Mouse (Mus musculus): ENCODE data around the gene Car2. TPM values are rescaled to one million over a fixed set of nuclear protein-coding genes. Genes with fewer than 3 reads are reported as not detected.

Car2 gene
- polyA plus RNA-seq, 1 experiment from 2014 or later = 358 TPM

DNA sequence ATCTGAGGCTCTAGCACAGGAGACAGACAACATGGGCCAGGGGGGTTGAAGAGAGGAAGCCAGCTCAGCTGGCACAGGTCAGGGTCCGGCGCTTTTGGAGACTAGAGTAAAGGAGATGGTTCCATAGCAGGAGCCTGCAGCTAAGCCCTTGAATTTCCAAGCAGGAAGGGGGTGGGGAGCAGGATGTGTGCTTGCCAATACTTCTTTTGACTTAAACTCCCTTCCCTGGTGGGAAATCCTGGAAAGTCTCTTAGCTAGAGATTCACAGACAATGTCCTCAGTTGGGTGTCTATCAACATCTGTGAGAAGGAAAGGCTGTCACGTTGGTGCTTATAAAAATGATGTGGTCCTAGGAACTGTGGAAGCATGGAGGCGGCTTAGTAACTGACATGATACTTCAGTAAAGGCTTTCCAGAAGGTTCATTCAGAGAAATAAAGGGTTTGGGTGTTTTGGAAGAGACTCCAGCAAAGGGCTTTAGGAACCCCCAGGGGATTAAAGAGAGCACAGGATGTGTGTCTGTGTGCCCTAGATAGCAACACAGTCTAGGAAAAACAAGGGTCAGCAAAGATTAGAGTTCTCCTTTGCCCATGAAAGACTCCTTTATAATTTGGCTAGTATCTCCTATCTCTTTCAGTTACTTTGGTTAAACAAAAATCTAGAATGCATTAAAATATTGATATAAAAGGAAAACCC, 3.8 kb downstream of the Car2 start:
- Histone ChIP-seq H3K4me1 (ENCODE audit: insufficient read depth, low read depth, low read length) (peaks cover 12% of the 10 kb centered on the region), H3K4me3 (ENCODE audit: low read depth, low read length) (peak overlapping the region; percentile 30), H3K4me2 (replicated peaks; ENCODE audit: low read depth, low read length) (peak overlapping the region; percentile 78), H3K9ac (replicated peaks; ENCODE audit: low read depth) (0 out of 2 replicates have a peak overlapping the region, but pooled peaks have one; percentile 1), H3K36me3 (ENCODE audit: insufficient read depth, low read length) (no peaks in the 10 kb centered on the region), H3K9me3 (ENCODE audit: low read length) (no peaks in the 10 kb centered on the region), H3K27ac (ENCODE audit: low read length) (peak overlapping the region; percentile 71), H3K27me3 (replicated peaks; ENCODE audit: insufficient read depth, low read length) (no peaks in the 10 kb centered on the region)
- peak; percentile 70 for DNase-seq (ENCODE audit: low spot score)
- no peak for TF ChIP-seq EP300 (IDR thresholded peaks at IDR 0.05)
- TF ChIP-seq CTCF (IDR thresholded peaks at IDR 0.05) = no peak
- WGBS = 15% methylated on average over 4 of the region's 4 CpGs
- ATAC-seq = no peak

DNA sequence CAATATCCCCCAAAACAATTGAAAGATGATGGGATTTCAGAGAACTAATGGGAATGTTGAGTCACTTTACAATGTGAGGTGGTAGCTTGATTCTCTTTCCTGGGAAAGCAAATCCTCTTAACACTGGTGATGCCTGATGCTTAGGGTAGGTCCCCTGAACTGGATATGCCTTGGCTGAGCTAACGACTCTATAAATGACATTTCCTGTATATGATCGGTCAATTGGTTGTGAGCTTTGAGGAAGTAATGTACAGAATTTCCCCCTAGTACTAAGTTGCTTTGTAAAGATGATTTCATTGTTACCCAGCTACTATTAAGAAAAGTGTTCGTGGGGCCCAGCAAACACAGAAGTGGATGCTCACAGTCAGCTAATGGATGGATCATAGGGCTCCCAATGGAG, 6.9 kb downstream of the Car2 start:
- DNase-seq (ENCODE audit: low spot score) = no peak
- Histone ChIP-seq H3K27me3 (replicated peaks; ENCODE audit: insufficient read depth, low read length) (no peaks in the 10 kb centered on the region), H3K4me3 (ENCODE audit: low read depth, low read length) (no peak overlapping the region), H3K9ac (replicated peaks; ENCODE audit: low read depth) (no peak overlapping the region), H3K27ac (ENCODE audit: low read length) (no peak overlapping the region), H3K4me1 (ENCODE audit: insufficient read depth, low read depth, low read length) (peaks cover 8% of the 10 kb centered on the region; the same call in 1 of the 2 replicates), H3K9me3 (ENCODE audit: low read length) (no peaks in the 10 kb centered on the region), H3K4me2 (replicated peaks; ENCODE audit: low read depth, low read length) (0 out of 2 replicates have a peak overlapping the region, but pooled peaks have one; percentile 25), H3K36me3 (ENCODE audit: insufficient read depth, low read length) (peaks cover 5% of the 10 kb centered on the region; the same call in 1 of the 2 replicates)
- TF ChIP-seq EP300 (IDR thresholded peaks at IDR 0.05) (no peak), CTCF (IDR thresholded peaks at IDR 0.05) (no peak)
- WGBS = 51% methylated on average over 3 of the region's 3 CpGs
- no peak for ATAC-seq

DNA sequence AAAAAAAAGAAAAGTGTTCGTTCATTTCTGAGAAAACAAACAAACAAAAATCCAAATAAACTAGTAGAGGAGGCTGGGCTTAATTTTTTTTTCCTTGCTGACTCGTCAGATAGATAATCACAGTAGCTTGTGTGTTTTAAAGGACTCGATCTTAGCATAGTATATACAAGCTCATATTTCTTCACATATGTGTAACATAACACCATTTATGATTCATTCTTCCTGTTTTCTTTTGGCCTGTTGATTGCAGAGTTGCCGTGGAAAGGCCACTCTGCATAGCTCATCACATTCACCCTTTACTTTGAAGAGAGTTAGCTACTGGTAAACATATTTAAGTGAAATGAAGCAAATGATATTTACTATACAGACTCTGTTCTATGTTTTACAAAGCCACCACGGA, 7.6 kb downstream of the Car2 start:
- Histone ChIP-seq H3K27me3 (replicated peaks; ENCODE audit: insufficient read depth, low read length) (no peaks in the 10 kb centered on the region), H3K36me3 (ENCODE audit: insufficient read depth, low read length) (peaks cover 5% of the 10 kb centered on the region; the same call in 1 of the 2 replicates), H3K27ac (ENCODE audit: low read length) (no peak overlapping the region), H3K4me2 (replicated peaks; ENCODE audit: low read depth, low read length) (no peak overlapping the region), H3K4me1 (ENCODE audit: insufficient read depth, low read depth, low read length) (peaks cover 8% of the 10 kb centered on the region; the same call in 1 of the 2 replicates), H3K9me3 (ENCODE audit: low read length) (no peaks in the 10 kb centered on the region), H3K4me3 (ENCODE audit: low read depth, low read length) (no peak overlapping the region), H3K9ac (replicated peaks; ENCODE audit: low read depth) (no peak overlapping the region)
- 44% methylated on average over 5 of the region's 5 CpGs for WGBS
- peak; percentile 61 for DNase-seq (ENCODE audit: low spot score)
- TF ChIP-seq CTCF (IDR thresholded peaks at IDR 0.05) (no peak), EP300 (IDR thresholded peaks at IDR 0.05) (no peak)
- peak; percentile 21; the same call in 1 of the 2 replicates for ATAC-seq

DNA sequence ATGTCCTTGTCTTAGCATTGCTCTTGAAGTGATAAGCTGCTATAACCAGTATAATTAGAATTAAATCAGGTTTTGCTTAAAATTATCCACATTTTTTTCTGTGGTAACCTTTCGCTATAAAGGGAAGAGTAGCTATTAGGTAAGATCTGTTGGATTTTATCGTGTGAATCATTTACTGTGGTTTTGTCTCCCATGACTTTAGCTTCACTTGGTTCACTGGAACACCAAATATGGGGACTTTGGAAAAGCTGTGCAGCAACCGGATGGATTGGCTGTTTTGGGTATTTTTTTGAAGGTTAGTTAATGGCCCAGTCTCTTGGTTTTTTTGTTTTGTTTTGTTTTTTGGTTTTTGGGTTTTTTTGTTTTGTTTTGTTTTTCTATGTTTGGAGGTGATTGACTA, 9.3 kb downstream of the Car2 start:
- TF ChIP-seq CTCF (IDR thresholded peaks at IDR 0.05) = no peak
- TF ChIP-seq EP300 (IDR thresholded peaks at IDR 0.05) = no peak
- Histone ChIP-seq H3K36me3 (ENCODE audit: insufficient read depth, low read length) (peaks cover 16% of the 10 kb centered on the region; the same call in 1 of the 2 replicates), H3K4me1 (ENCODE audit: insufficient read depth, low read depth, low read length) (peaks cover 7% of the 10 kb centered on the region; the same call in 1 of the 2 replicates), H3K27ac (ENCODE audit: low read length) (no peak overlapping the region), H3K9me3 (ENCODE audit: low read length) (no peaks in the 10 kb centered on the region), H3K27me3 (replicated peaks; ENCODE audit: insufficient read depth, low read length) (no peaks in the 10 kb centered on the region), H3K4me2 (replicated peaks; ENCODE audit: low read depth, low read length) (no peak overlapping the region), H3K9ac (replicated peaks; ENCODE audit: low read depth) (no peak overlapping the region), H3K4me3 (ENCODE audit: low read depth, low read length) (no peak overlapping the region)
- WGBS = 90% methylated on average over 3 of the region's 3 CpGs
- DNase-seq (ENCODE audit: low spot score) = no peak
- ATAC-seq = no peak

DNA sequence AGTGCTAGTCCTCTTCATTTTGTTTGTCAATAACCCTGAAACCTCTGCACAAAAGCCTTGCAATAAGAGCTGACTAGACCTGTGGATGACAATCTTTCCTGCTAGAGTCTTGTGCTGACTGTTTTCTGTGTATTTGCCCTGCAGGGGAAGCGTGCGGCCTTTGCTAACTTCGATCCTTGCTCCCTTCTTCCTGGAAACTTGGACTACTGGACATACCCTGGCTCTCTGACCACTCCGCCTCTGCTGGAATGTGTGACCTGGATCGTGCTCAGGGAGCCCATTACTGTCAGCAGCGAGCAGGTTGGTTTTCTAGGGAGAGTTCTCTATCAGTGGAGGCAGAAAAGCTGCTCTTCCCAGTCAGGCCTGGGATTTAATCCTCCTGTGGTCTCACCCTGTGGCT, 11.7 kb downstream of the Car2 start:
- H3K4me2 ChIP-seq (replicated peaks; ENCODE audit: low read depth, low read length) = no peak overlapping the region
- no peaks in the 10 kb centered on the region for H3K27me3 ChIP-seq (replicated peaks; ENCODE audit: insufficient read depth, low read length)
- no peak overlapping the region for H3K9ac ChIP-seq (replicated peaks; ENCODE audit: low read depth)
- DNase-seq (ENCODE audit: low spot score) = no peak
- no peaks in the 10 kb centered on the region for H3K9me3 ChIP-seq (ENCODE audit: low read length)
- H3K4me1 ChIP-seq (ENCODE audit: insufficient read depth, low read depth, low read length) = peaks cover 7% of the 10 kb centered on the region; the same call in 1 of the 2 replicates
- H3K4me3 ChIP-seq (ENCODE audit: low read depth, low read length) = no peak overlapping the region
- 65% methylated on average over 6 of the region's 6 CpGs for WGBS
- H3K27ac ChIP-seq (ENCODE audit: low read length) = 0 out of 2 replicates have a peak overlapping the region, but pooled peaks have one; percentile 33
- TF ChIP-seq CTCF (IDR thresholded peaks at IDR 0.05) = no peak
- TF ChIP-seq EP300 (IDR thresholded peaks at IDR 0.05) = no peak
- peaks cover 25% of the 10 kb centered on the region; the same call in 1 of the 2 replicates for H3K36me3 ChIP-seq (ENCODE audit: insufficient read depth, low read length)
- ATAC-seq = no peak

DNA sequence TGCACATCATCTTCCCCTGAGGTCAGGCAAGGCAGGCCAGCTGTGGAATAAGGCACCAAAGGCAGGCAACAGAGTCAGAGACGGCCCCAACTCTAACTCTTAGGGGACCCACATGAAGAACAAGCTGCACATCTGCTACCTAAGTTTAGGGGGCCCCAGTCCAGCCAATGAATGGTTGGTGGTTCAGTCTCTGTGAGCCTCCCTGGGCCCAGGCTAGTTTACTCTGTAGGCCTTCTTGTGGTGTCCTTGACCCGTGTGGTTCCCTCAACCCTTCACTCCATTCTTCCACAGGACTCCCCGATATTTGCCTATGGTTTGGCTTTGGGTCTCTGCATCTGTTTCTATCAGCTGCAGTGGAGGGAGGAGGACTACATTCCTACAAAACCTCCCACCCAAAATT, 17.3 kb downstream of the Car2 start:
- peaks cover 20% of the 10 kb centered on the region; the same call in 1 of the 2 replicates for H3K36me3 ChIP-seq (ENCODE audit: insufficient read depth, low read length)

More for the DNA sequence above, 17.3 kb downstream of the Car2 start:
- Histone ChIP-seq H3K27me3 (replicated peaks; ENCODE audit: insufficient read depth, low read length) (no peaks in the 10 kb centered on the region), H3K4me1 (ENCODE audit: insufficient read depth, low read depth, low read length) (peaks cover 4% of the 10 kb centered on the region; the same call in 1 of the 2 replicates), H3K9me3 (ENCODE audit: low read length) (no peaks in the 10 kb centered on the region), H3K9ac (replicated peaks; ENCODE audit: low read depth) (no peak overlapping the region), H3K4me3 (ENCODE audit: low read depth, low read length) (no peak overlapping the region), H3K27ac (ENCODE audit: low read length) (no peak overlapping the region), H3K4me2 (replicated peaks; ENCODE audit: low read depth, low read length) (no peak overlapping the region)
- TF ChIP-seq EP300 (IDR thresholded peaks at IDR 0.05) (no peak), CTCF (IDR thresholded peaks at IDR 0.05) (no peak)
- WGBS = 95% methylated on average over 3 of the region's 3 CpGs
- DNase-seq (ENCODE audit: low spot score) = no peak
- no peak for ATAC-seq

Measured in lung, postnatal 0 days (tissue).